Mouse (Mus musculus) lung, postnatal 0 days (tissue): ENCODE measurements around the gene Ntrk3.

Experiments
- CTCF ChIP-seq: IDR thresholded peaks from 2 replicates; pipeline ENCODE4 v1.5.1; 2016; ENCODE audit warnings: antibody characterized with exemption, mild to moderate bottlenecking
- EP300 ChIP-seq: IDR thresholded peaks from 2 replicates; pipeline ENCODE4 v1.6.1; 2016; ENCODE audit warnings: antibody characterized with exemption, mild to moderate bottlenecking, control low read depth

GRCm38 (mm10) chr7:78297290-78297689, 440.5 kb downstream of the Ntrk3 start:
- no peak for TF ChIP-seq CTCF
- no peak for TF ChIP-seq EP300
